Mouse (Mus musculus) megakaryocyte, adult 5-6 weeks (primary cell): ENCODE data around the gene Zc3h12a. TPM values are rescaled to one million over a fixed set of nuclear protein-coding genes. Genes with fewer than 3 reads are reported as not detected.

ENCODE experiments used
- ATAC-seq: 2 replicates; pipeline ENCODE4 v1.8.0; 2016; ENCODE audit warnings: mild to moderate bottlenecking, inconsistent platforms; ENCODE audit not compliant: poor library complexity, severe bottlenecking
- total RNA-seq, 2 experiments: library from RNA; stranded (forward) in 1 of 2; stranded (reverse) in 1 of 2; fragments of 153-499, 151-499 nt in 1 of 2; fragments of 221-1000, 200-1000 nt in 1 of 2; gene quantifications; 2 replicates each; pipeline versions ENCODE4 v1.2.3 to v1.2.4; 2015 to 2017

The Zc3h12a gene
- total RNA-seq (2015) (10.4 and 11.1 TPM in 2 replicates), total RNA-seq (2017) (3.9 and 5.9 TPM in 2 replicates)

DNA sequence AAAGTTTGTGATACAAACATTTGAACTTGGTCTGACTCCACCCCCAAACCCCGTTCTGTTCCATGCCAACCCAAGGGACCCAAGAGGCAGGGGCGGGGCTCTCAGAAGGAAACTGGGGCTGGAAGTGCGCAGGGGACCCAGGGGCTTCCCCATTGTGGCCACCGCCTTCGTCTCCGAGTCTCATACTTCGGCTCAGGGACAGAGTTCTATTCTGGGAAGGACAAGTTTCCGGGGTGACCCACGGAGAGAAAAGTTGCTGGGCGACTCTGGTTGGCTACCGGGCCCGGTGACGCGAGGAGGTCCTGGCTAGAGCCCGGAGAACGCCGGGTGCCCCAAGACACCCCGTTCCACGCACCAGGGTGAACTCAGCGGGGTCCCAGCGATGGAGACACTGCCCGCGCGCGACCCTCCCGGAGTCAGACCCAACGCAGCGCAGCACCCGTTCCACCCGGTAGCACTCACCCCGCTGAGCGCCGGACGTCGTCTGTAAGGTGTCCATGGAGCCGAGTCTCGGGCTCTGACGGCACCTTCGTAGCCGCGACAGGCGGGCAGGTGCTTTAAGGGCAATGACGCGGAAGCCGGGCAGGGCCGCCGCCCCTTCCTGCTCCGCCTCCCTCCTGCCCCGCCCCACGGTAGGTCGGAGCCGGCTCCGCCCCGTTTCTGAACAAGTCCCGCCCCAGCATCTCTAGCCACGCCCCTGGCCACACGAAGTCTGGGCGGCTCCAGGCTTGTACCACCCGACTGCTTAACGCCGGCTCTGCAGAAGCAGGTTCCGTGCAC is at the start of gene Zc3h12a:
Gene Zc3h12a (minus strand): TSS at position 536 of the 780 bp plus-strand sequence.
- ATAC-seq, result peak; percentile 73

DNA sequence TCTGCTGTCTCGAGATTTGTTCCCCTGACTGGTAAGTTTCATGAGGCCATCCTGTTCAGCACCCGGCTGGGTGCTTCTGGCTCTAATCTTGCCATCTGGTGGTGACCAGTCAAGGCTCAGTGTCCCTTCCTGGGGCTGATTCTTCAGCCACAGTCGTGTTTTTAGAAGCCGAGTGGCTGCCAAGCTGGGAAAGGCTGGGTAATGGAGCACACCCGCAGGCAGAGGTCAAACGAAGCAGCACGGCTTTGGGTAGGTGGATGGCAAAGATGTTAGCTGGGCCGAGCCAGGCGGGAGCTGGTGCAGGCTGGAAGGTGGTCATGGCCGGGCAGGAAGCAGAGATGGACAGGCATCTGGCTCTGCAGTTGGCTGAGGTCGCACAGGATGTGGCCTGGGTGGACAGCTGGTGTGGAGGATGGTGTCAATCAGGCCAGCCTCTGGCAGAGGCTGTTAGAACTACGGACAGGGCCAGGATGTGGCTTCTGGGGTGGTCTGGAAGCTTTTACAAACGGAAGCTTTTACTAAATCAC is 49.1 kb upstream of the Zc3h12a start:
- peak; percentile 86 for ATAC-seq

DNA sequence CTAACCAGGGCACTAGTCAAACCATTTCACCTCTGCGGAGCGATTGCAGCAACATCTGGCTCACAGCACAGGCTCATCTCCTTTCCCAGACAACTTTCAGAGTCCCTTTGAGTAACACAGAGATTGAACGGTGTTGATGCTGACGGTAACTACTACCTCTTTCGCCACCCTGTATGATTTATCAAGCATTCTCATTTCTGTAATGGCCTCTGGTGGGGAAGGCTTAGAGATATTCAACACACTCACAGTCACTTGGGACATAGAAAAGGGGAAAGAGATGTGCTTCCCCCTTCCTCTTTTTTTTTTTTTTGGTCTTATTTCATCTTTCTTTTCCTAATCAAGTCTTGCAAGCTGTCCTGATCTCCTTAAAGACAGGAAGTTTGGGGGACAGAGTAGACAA is 48.5 kb upstream of the Zc3h12a start:
- ATAC-seq, result peak; percentile 69

DNA sequence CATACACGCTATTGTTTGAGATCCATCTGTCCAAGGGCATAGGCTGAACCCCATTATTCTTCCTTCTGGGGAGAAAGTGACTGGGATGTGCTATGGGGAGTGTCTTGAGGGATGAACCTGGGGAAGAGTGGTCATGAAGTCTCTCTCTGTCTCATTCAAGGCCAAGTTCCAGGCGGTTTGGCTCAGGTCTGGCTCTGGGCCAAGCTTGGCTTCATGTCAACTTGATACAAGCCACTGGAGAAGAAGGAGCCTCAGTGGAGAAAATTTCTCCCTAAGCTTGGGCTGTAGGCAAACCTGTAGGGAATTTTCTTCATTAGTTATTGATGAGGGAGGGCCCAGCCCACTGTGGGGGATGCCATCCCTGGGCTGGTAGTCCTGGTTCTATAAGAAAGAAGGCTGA is 48.0 kb upstream of the Zc3h12a start:
- ATAC-seq, result no peak

DNA sequence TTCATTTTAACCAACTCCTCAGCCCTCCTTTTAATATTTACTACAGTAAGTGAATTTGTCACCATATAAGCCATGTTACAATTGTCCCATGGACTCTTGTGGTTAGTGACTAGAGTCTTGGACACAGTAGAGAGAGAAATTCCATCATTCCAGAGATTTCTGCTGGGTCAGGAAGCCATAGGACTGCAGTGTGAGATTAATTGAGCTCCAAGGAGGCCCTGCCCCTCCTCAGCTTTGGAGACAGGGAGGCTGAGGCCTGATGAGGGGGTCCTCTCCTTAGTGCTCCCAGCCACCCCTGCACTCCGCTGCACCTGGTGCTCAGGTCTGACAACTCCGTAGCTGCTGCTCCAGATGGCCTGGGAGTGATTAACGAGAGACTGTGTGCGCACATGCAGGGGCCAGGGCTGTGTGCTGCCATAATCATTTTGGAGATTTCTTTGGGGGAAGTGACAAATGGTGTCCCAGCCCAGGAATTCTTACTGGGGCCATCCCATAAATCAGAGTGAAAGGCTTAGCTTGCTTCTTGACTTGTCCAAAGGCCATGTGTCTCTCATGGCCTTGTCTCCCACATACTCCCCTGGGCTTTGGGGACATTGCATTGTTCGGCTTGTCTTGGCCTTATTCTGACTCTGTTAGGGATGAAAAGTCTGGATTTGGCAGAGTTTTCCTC is 47.0 kb upstream of the Zc3h12a start:
- ATAC-seq, result no peak

DNA sequence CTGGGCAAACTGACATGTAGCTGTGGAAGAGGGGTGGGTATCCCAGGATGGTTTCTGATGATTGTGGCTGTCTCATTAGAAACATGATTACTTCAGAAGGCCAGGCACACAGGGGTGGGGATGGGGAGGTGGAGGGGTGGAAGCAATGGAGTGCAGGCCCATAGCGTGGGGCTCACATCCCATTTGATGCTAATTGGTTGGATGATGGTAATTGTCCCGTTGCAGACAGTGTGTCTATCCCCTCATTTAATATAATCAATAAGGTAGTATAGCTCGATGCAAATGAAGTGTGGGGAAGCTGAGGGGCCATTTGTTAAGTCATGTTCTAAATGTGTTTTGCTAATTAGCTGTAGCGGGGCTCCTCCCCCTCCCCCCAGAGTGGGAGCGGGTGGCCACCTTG is 45.5 kb upstream of the Zc3h12a start:
- no peak for ATAC-seq

DNA sequence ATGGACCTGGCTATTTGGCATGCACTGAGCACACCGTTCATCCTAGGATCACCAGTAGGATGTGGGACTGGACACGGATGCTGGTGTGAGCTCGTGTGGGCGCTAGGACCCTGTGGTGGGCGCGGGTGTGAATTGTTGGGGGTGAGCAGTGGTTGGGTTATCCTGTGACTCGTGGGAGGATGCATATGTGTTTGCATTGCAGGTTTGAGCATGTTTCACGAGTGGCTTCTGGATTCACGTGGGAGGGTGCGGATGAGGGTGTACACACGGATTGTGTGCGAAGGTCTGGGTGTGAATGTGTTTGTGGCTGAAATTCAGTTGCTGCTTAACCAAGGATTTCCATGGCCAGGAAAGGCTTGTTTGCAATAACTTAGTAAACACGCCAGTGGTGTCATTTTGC is 45.1 kb upstream of the Zc3h12a start:
- no peak for ATAC-seq

DNA sequence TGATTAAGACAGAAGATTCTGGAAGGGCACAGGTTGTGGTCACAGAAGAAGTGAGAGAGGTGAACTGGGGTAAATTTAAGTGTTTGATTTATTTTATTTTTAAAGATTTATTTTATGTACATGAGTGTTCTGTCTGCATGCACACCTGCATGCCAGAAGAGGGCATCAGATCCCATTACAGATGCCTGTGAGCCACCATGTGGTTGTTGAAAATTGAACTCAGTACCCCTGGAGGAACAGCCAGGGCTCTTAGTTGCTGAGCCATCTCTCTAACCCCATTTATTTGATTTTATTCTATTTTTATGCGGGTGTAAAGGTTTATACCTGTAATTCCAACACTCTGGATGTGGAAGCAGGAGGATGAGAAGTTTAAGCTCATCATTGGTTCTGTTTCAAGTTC is 40.1 kb upstream of the Zc3h12a start:
- no peak for ATAC-seq

DNA sequence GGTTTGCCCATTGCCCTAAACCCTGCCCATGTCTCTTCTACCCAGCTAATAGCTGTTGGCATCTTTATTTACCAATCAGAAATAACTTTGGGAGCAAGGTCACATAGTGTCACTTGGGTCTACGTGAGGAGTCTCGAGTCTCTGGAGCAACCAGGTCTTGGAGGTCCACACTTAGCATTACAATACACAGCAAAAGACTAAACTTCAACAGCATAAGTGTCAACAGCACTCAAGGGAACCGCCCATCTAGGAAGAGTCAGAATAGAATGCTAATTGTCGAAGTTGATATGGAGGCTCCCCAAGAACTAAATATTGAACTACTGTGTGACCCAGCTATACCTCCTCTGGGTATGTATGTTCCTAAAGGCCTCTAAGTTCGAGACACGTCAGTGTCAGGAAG is 37.2 kb upstream of the Zc3h12a start:
- ATAC-seq, result no peak

DNA sequence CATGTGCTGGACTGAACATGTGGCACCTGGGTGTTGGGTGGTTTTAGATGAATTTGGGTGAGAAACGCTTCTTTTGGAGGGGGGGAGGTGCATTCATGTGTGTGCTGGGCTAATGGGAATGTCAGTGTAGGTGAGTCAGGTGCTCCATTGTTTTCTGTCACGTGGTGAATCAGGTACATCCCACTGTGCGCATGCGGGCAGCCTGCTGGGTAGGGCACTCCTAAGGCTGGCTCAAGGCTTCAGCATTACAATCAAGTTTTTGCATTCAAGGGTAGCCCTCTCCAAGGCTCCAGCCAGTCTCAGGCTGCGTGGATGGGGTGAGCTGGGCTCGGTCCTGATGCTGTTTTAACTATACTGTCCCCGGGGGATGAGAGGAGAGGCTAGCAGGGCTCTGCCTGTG is 35.1 kb upstream of the Zc3h12a start:
- ATAC-seq, result no peak

DNA sequence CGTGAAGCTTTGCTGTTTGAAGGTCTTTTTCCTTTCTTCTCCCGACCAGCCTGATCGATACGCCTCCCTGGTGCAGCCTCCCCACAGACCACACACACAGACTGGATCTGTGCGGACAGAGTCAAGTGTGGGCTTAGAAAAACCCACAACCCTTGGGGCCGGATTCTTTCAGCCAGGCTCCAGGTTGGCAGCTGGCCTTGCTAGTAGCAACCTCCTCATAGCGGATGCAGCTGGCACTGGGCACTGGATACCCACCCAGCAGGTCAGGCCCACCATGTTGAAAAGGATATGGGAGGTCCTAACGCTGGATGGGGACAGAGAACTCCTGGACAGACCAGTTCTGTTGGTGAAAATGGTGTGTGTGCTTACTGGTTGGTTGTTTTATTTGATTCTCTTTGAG is 33.8 kb upstream of the Zc3h12a start:
- ATAC-seq, result no peak

DNA sequence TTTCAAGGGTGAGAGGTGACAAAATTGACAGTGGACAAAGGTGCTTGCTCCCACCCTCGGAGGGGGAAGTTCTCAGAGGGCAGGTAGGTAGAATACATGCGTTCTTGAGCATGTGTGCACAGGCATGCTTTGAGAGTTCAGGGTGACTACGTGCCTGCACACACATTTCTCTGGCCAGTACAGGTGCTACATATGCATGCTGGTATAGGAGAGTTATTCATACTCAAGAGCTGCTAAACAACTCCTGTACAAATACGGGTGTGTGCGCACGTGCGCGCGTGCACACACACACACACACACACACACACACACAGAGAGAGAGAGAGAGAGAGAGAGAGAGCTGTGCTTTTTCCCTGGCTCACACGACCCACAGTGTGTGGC is 33.3 kb upstream of the Zc3h12a start:
- ATAC-seq, result no peak

DNA sequence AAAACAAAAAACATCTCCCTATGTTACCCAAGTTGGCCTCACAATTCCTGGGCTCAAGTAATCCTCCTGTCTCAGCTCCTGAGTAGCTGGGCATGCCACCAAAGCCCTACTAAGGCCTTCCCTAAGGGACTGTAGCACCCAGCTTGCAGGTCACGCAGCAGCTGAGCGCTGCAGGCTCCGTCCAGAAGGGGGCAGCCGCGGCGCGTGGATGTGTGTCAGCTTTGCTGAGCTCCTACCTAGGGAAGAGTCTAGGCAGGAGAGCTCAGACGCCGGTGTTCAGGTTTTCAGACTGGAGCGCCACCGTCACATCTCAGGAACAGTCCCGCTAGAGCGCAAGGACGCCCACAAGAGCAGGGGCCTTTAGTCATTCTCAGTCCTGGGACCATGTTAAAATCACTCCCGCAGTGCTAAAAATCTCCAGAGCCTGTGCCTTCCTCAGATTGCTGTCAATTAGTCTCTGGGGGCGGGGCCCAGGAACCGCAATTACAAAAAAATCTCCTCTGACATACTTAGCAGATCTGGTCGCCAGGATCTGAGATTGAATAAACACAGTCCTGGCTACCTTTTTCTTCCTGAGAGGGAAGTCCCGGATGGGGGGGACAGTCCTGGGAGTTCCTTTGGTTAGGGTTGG is 32.8 kb upstream of the Zc3h12a start:
- peak; percentile 97 for ATAC-seq

DNA sequence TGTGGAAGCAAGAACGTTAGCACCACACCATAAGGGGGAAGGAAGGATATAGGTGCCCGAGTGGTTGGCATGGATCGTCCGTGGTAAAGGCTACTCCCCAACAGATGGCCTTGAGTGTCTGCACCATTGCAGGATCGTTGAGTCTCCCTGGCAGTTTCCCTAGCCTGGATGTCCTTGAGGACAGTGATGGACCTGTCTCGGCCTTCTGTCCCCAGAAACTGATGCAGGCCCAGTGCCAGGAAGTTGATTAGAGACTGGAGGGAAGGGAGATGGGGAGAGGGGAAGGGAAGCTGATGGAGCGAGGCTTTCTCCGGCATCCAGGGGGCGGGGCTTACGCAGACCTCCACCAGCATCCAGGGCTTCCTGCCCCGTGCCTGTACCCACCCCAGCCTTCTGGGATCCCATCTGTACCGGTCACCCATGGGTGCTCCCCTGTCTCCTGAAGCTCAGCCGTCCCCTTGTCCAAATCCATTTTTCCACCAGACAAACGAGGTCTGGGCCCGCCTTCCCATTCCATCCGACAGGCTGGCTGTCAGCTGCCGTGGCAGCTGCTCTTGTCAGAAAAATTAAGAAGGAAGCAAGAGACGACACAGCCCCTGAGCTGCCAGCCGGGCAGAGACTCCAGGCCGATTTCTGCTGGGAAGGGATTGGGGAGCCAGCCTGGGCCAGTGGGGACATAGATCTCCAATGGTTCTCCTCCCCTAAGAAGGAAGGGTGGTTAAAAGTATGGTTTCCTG is 31.1 kb upstream of the Zc3h12a start:
- no peak for ATAC-seq

DNA sequence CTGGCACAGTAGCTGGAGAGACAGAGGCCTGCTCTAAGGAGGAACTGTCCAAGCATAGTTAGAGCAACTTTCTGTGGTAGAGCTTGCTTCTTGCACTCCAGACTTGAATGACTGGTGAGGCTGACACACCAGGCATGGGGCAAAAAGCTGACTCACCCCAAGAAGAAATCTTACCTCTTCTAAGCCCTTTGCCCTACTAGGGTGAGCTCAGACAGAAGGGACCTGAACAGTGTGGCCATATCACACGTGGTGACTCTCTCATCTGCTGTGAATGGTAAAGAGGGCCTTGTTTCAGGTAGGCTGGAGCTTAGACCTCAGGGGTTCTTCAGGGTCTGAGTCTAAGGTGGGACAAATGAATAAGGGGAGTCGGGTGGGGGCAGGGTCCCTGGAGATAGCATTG is 30.4 kb upstream of the Zc3h12a start:
- no peak for ATAC-seq

DNA sequence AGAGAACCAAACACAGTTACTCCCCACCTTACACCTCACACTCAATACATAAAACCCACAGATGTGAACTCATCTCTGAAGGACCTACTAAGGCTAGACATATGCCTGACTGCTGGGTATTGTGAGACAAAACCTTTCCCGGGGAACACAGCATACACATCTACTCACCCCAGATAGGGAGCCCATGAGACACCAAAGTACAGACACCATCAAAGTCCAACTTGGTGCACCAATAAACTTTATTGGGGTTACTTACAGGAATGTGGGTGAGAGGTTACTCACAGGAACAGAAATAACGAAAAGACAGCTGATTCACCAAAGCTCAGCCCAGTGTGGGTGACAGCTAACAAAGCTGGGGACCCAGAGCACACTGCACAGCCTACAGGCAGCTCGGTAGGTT is 29.7 kb upstream of the Zc3h12a start:
- no peak for ATAC-seq

DNA sequence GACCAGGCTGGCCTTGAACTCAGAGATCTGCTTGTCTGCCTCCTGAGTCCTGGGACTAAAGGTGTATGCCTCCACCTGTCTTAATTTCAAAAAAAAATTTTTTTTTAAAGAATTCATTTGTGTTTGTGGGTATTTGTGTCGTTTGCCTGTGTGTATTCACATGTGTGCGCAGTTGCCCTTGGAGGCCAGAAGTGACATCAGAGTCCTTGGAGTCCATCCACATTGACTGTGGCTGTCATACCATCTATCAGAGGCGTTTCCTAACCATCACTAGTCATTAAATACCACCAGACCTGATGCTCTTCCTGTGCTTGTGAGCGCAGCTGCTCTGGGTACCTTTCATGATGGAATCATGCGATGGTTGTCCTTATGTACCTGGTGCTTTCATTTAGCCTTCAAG is 28.0 kb upstream of the Zc3h12a start:
- ATAC-seq, result no peak

DNA sequence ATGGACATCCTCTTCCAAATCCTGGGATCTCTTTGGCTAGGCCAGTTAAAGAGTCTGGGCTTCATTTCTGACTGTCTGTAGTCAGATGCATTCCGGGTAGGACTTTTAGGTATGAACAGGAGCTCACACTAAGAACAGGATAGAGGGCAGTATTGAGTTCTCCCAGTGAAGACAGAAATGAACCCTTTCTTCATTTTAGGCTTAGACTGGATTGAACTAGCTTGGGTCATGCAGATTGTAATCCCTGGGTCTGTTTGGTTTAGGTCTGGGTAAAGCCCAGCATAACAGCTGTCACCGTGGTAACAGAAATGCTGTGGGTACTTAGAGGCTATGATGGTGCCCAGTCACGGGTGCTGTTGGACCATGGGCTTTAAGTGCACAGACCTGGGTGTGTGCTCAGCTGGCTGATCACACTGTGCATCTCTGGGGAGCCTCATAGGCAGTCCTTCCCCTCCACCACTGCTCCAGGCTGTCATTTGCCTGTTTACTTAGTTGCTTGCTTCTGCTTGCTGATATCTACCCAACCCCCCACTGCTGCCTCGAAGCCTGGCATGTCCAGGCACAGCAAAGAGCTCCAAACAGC is 26.1 kb upstream of the Zc3h12a start:
- no peak for ATAC-seq

DNA sequence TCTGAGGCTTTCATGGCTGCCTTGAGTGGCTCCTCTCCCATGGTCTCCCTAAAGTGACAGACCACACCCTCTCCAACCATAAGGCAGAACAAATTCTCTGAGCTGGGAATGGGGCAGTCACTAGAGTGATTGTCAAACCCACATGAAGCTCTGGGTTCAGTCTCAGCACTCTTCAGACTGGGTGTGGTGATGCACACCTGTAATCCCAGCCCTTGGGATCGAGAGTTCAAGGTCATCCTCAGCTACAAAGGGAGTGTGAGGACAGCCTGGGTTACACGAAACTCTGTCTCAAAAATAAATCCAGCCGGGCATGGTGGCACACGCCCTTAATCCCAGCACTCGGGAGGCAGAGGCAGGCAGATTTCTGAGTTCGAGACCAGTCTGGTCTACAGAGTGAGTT is 24.8 kb upstream of the Zc3h12a start:
- no peak for ATAC-seq

DNA sequence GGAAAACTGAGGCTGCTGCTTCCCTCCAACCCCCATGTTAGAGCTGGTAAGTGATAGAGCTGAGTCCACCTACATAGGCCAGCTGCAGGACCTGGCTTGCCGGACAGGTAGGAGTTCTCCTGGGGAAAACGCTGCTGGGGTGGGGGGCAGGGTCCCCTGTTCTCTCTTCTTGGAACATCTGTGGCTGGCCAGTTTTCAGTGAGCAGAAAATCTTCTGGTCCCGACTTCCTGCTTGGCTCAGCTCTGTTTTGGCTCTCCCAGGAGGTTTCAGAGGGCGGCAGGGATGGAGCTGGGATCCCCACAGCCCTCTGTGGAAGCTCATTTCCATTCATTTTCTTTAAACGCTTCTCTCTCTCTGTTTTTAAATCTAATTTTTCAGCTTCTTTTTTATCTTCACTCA is 21.8 kb upstream of the Zc3h12a start:
- no peak for ATAC-seq

DNA sequence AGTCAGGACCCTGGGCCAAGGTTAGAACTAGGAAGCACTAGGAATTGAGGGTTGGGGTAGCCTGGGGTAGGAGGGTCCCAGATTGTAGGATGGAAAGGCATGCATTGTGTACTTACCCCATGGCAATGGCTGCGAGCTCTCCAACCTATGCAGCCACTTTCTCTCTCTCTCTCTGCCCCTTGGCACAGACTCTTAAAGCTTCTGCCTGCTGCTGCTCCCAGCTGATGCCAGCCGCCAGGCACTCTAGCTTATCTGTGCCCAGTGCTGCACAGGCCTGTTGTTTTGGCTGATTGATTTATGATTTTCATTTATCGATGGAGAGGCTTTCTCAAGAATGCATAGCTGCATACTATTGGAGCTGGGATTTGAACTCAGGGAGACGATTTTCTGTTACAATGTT is 20.3 kb upstream of the Zc3h12a start:
- ATAC-seq, result no peak
